Mouse (Mus musculus): ENCODE measurements at regions not wholly inside any gene's neighbourhood (a gene's known extent, or its start where the extent isn't known, plus 50 kb on each side); places are given as distances from the start of the nearest gene placed in this dataset.

DNA sequence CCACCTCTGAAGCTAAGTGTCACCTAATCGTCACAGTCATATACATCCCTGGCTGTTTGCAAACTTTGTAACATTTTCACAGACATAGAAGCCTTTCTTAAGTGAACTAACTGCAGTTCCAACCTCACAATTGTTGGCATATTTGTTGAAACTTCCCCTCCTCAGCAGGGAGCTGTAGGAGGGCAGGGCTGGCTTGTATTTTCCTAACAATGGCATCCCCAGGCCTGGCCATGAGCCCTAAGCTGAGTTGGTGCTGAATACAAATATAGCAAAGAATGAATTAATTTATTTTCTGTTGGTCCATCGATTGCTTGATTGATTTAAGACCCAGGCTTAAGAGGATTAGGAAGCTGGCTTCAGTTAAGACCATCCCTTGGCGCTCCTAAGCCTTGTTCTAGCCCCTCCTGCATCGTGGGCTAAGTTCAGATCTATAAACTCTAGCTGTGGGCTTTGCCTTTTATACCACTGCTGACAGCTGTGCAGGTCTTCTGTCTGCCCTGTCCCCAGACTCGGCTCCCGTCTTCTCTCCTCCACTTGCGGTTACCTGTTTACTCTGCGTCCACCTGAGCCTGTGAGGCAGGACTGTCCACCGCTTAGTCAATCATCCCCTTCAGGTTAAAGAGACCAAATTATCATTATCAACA is 269.8 kb downstream of the Hlx start:
- DNase-seq (ENCODE audit: low read depth, low spot score) = no peak

DNA sequence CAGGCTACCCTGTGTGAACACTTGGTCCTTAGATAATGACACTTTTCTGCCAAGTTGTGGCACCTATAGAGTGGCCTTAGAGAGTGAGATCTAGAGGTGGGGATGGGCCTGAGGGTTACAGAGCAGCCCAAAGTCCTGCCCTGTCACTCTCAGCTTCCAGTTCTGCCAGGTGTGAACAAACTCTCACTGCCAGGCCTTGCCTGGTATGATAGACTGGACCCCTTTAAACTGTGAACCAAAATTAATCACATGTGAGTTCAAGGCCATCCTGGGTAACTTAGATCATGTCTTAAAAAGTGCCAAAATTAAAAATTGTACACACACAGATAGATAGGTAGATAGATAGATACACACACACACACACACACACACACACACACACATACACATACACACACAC is 271.0 kb downstream of the Hlx start:
- DNase-seq (ENCODE audit: low read depth, low spot score) = no peak

DNA sequence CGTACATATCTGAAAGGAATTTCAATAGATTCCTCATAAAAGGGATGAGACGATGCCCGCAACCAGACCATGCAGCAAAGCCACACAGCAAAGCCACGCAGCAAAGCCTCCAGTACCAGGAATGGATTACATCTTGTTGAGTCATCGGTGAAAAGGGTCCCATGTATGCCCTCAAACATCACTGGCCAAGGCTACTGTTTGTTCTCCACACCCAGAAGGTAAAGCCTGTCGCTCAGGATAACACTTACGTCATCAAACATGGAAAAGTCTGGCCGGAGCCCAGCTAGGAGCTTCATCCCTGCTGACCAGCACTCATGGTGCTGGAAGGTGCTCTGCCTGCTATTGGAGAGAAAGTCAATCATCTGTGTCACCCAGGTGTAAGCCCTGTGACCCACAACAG is 275.7 kb downstream of the Hlx start:
- no peak for DNase-seq (ENCODE audit: low read depth, low spot score)

DNA sequence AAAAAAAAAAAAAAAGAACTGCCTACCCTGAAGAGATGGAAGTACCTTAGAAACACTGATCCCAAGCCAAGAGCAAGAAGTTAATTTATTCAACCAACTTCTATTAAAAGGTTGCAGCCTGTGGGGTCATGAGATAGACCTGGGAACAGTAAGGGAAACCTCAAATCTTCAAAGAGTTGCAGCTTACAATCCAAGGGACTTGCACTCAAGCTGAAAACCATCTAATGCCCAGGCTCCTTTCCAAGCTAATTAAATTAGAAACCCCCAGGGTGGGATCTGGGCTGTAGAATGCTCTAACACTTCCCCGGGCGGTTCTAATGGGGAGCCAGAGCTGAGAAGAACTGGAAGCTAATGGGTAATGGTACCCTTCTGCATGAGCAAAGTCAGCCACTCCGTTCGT is 278.0 kb downstream of the Hlx start:
- DNase-seq (ENCODE audit: low read depth, low spot score) = no peak

DNA sequence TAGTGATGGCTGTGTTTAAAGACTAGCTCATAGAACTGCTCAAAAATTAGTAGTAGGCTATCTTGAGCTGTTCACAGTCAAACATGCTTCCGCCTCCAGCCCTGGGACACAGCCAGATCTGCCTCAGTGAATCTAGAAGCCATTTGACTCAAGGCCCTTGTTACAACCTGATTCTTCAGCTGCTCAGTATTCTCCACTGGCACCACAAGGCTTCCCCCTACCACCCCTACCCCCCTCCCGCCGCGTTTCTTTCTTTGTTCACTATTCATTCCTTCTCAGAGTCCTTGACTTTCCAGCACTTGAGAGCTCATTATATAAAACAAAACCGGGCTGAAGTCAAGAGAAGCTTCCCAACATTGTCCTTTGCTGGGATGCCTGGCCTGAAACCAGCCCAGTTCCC is 278.7 kb downstream of the Hlx start:
- DNase-seq (ENCODE audit: low read depth, low spot score) = no peak

DNA sequence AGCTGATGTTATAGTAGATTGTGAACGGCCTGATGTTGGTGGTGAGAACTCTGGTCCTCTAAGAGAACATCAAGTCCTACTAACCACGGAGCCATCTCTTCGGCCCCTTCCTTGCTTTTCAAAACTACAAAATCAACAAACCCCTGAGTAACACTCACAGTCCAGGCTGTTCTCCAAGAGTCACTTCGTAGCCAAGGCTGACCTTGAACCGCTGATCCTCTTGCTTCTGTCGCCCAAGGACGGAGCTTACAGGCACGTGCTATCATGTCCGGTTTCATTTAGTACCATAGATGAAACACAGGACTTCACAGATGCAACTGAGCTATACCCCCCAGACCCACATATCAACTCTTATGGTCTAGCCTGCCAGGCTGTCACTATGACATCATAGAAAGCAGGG is 279.4 kb downstream of the Hlx start:
- no peak for DNase-seq (ENCODE audit: low read depth, low spot score)

DNA sequence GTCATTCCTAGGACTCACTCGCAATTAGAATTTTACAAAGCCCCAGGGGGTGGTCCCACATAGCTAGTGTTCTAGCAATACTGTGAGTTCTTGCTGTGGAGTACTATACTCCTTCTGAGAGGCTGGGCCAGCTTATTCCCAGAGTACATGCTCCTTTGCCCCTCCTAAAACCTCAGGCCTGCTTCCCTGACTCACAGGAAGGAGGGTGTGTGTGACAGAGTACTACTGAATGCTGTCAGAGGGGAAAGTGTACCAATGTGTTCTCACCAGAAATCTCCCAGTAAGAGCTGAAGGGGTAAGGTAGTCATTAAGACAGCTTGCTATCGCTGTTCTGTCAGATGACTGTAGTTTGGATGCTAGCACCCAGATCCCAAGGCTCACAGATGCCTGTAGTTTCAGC is 280.7 kb downstream of the Hlx start:
- DNase-seq (ENCODE audit: low read depth, low spot score) = no peak

DNA sequence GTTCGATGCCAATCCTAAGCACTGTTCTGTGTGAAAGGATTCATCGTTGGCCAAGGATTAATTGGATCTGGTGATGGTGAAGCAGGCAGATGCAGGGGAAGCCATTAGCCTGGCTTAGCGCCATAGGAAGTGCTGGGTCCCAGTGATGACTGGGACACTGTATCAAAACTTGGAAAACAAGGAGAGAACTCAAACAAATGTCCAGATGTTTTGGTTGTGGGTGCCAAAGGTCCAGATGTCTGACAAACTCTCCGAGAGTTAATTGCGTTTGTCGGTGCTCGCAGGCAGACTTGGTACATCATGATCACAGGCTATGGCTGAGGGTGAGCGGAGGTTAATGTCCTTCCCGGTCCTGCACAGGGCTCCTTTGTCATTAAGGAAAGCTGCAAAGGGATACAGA is 283.4 kb downstream of the Hlx start:
- no peak for DNase-seq (ENCODE audit: low read depth, low spot score)

DNA sequence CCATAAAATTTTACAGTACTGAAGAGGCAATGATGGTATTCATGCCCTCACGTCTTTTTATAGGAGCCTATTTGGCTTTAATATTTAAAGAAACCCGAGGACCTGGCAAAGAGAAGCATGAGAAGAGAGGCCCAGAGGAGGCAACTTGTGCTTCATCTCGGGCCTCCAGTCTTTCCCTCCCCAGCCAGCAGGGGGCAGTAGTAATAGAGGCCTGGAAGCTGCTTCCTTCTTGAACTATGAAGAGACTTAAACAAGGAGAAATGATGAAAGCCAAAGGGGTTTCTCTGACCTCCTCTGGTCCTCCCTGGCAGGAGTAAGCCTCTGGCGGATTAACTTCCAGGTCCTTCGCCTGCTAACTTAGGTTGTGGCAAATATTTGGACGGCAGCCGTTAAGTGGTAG is 284.5 kb downstream of the Hlx start:
- no peak for DNase-seq (ENCODE audit: low read depth, low spot score)

DNA sequence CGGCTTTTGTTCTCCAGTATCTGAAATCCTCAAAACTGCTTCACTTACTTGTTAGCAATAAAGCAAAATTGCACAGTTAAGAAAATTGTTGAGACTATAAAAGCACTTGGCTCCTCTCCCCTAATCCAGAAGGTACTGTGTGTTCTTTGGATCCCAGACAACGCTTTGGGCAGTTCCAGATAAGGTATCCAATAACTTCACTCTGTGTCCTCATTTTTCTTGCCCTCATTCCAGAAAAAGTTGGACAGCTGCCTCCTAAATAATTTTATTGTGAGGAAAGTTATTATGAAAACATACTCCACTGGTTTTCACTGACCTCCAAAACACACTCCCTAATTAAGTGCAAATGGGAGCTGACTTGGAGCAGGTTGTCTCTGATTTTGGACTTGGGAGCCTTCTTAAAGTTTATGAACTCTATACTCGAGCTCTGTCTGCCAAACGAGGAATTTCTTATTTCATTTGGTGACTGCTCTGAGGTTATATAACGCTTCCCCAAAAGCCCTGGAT is 285.2 kb downstream of the Hlx start:
- DNase-seq (ENCODE audit: low read depth, low spot score) = no peak

DNA sequence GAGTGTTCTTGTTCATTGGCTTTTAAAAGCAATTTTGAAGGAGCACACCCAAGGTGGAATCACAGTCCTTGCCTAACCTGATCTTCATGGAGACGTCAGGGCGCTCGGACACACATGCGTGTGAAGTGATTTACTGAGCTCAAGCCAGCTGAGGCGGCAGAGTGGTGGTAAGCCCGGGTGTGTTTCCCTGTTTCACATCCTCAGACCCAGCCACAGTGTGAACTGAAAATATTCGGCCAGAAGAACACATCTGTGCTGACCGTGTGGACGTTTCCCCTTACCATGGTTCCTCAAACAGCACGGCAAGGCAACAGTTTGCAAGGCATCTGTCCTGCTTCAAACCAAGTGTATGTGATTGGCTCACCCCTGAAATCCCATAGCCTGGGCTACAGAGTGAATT is 288.2 kb downstream of the Hlx start:
- DNase-seq (ENCODE audit: low read depth, low spot score) = no peak

DNA sequence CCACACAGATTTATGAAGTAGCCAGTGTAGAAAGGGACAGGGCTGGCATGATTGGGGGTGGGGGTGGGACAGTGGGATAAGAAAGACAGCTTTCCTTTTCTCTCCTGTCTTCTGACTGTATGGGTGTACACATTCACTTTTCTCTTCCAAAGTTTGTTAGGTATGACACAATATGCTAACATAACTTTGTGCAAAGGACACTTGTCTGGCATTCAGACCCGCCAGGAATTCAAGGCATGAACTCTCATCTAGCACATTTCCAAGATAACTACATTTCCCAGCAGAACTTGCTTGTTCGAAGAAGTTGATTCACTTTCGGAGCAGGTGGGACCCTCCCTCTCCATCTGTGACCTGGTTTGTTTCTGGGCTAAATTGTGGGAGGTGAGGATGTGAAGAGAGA is 289.7 kb downstream of the Hlx start:
- DNase-seq (ENCODE audit: low read depth, low spot score) = no peak

DNA sequence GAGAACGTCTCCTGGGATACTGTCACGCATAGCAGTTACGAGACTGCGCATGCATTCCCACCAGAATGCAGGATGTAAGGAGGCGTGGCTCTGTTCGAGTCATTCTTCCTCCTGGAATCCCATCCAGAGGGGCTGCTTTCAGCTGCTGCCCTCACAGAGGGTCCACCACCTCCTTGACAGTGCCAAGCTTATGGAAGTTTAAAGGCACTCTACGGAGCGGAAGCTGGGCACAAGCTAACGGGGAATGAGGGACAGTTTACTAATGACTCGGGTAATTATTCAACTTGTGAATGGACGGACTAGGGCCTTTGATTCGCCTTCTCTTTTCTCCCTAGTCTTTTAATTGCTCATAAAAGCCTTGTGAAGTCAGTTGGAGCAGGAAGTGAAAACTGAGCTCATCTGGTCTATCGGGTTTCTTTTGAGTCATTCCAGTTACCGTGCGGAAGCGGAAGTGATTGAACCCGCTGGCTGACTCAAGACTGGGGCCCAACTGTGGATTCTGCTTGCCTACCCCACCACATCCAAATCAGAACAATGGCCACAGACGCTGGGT is 291.3 kb downstream of the Hlx start:
- DNase-seq (ENCODE audit: low read depth, low spot score) = peak; percentile 23

DNA sequence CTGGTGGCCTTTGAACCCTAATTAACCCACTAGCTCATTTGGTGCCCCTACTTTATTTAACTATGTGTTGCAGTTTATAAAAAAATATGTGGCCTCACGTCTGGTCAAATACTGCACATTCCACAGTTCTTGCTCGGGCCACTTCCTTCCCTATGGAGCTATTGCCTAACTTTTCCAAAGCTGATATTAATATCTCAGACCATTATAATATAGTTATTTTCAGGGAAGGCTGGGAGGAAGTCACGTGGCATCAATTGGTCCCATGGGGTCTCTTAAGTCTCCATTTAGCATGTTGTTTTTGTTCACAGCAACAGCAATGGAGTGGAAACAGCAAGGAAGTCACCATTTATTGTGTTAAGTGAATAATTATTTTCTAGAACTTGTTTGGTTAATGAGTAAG is 292.9 kb downstream of the Hlx start:
- DNase-seq (ENCODE audit: low read depth, low spot score) = no peak

DNA sequence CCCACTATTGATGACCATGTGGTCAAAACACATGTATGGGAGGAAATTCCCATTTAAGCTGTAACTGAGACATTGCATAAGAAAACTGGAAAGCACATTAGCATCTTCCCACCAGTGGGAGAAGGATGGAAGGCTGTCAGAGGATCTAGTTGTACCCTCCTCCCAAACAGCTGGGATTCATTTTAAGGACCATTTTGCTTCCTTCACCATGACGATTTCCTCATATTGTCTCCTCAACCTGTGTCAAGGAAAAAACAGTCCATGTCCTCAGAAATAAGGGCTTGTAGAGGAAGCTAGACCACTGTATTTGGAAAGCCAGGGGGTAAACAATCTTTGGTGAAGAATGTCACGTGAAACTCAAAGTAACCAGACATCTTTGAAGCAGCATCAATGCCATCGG is 296.0 kb downstream of the Hlx start:
- DNase-seq (ENCODE audit: low read depth, low spot score) = no peak

DNA sequence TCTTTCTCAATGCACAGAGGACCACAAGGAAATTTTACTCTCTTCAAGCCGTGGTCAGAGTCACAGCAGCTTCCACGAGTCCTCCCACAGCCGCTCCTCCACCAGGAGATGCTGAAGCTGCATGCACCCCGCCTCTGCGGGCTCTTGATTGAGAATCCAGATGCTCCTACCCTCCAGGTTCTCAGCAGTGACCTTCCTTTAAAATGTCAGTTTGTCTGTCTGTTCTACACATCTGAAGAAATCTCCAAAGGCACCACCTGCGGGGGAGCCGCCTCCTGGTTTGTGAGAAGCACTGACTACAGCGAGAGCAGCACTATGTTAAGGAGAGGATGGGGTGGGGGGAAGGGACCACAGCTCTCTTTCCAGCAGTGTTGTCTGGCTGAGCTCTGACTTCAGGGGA is 303.8 kb downstream of the Hlx start:
- no peak for DNase-seq (ENCODE audit: low read depth, low spot score)

DNA sequence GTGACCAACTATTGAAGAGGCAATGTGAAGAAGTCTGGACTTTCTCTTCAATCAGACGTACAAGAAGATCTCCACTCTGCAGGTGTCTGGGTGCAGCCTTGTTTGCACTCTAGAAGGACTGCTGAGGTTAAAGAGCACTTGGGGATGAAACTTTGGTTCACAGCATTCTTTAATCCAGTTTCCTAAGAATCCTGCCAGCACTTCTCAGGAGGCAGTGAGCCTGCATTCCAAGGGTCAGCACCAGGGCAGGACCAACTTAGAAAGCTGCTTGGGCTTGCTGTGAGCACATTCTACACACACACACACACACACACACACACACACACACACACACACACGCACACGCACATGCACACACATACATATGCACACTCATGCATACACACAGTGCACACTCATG is 304.4 kb downstream of the Hlx start:
- no peak for DNase-seq (ENCODE audit: low read depth, low spot score)

DNA sequence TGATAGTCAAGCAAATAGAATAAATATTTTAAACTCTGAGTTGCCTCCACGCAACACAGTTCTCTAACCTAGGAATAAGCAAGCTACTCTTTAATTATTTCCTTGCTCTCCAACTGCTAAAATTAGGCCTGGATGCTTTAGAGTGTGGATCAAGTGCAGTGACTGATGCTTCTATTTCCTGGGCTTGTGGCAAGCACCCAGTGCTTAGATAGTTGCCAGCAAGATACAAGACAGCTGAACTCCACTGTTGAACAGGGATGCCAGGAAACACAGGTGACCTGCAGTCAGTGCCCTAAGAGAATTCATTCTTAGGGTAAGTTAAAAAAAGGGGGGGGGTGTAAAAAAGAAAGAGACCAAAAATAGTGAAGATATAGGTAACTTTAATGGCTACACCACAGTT is 306.7 kb downstream of the Hlx start:
- no peak for DNase-seq (ENCODE audit: low read depth, low spot score)

DNA sequence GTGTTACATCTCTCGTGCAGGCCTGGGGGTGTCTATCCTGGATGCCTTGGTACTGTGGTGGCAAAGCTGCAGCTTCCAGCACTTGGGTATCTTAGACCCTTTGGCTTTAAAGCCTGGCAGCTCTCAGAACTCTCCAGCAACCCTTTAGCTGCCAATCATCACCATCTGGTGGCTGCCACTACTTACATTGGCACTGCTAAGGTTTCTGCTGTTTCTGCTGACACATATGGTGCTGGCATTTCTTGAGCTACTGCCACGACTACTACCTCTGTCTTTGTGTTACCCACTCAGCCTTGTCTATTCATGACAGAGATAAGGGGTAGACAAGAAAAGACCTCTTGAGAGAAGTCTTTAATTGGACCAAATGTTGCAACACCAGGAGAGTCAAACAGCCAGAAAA is 308.4 kb downstream of the Hlx start:
- DNase-seq (ENCODE audit: low read depth, low spot score) = no peak

DNA sequence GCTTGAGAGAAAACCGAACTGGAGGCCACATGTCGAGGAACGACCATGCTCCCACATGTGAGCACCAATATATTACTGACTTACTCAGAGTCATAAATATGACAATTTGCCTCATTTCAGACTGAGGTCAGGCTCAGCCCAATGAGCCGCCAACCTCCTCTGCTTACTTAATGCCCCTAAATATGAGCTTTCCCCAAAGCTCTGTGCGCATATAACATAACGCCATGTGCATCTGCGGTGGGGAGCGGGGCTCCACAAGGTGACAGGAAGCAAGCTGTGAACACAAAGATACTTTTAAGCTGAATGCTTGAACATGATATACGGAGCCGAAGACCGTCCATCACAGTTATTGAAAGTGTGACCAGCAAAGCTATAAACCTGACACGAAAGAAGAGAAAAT is 319.8 kb downstream of the Hlx start:
- DNase-seq (ENCODE audit: low read depth, low spot score) = peak; percentile 27

DNA sequence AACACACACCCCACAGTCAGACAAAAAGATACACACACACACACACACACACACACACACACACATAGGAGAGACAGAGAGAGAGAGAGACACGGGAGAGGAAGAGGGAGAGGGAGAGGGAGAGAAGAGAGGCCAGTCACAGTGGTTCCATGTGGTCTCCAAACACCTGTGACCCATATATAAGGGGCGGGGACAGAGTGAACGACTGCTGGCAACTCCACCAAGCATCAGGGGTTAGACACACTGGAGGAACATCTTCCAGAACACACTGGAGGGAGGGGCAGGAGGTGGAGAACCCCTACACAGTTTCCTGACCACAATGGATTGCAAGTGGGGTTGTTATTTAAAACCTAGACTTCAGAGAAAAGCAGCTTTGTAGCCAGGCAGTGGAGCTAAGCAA is 321.4 kb downstream of the Hlx start:
- DNase-seq (ENCODE audit: low read depth, low spot score) = no peak

DNA sequence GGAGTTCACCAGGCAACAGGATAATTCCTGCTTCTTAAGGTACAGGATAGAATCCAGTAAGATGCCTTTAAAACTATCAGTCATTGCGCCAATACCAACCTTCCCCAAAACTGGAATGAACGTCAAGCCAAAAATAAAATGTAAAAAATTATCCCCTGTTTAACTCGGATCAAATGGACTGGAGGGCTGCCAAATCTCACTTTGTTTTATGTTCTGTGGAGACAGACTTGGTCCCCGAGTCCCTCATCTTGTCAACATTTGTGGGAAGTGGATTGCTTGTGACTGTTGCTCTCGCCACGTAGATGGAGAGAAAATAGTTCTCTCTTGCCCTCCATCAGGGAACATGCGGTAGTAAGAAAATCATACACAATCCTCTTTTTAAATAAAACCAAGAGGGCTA is 322.4 kb downstream of the Hlx start:
- no peak for DNase-seq (ENCODE audit: low read depth, low spot score)

DNA sequence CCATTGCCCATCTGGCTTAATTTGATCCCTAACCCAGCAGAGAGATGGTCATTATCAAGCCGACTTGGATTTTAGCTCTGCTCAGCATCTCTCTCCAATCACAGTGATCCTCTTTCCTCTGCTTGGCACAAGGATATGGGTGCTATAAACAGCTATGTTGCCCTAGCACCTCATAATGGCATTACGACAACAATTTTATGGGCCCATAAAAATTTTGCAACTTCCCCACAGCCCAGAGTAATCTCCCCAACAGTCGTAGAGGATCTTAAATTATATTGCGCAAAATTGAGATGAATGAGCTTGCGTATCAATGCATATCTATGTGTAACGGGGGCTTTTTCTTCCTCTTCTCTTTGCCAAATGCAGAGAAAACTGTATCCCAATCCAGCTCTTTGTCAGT is 329.4 kb downstream of the Hlx start:
- no peak for DNase-seq (ENCODE audit: low read depth, low spot score)

DNA sequence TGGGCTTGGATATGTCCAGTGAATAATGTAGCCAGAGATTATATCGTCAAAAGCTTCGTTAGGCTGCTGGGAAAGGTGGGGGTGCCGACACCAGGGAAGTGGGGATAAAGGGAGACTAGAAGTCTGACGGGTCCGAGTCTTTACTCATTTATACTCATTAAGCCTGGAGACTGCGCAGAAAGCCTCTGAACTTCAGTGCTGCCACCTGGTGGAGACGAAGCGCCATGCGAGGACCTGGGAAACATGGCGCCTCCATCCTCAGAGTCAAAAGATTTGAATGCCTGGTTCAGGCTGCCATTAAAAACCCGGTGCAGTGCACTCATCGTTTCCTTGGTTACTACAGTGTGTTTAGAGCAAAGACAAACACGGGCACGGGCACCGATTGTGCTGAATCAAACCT is 337.2 kb downstream of the Hlx start:
- no peak for DNase-seq (ENCODE audit: low read depth, low spot score)

All from embryo, embryonic 11.5 days (tissue).